Mouse (Mus musculus): Measurements from ENCODE around the gene Tardbp.
A peak's percentile ranks its signal among the peaks of the same experiment; 100 is the strongest.

Tardbp gene

GRCm38 (mm10) chr4:148644926-148645325 lies 18.1 kb upstream of the Tardbp start:
- H3K4me3 ChIP-seq (replicated peaks; ENCODE audit: low read length): no peak overlapping the region
- H3K27me3 ChIP-seq (ENCODE audit: insufficient read depth, low read length): no peaks in the 10 kb centered on the region
- H3K36me3 ChIP-seq (ENCODE audit: insufficient read depth, low read length): no peaks in the 10 kb centered on the region
- H3K4me1 ChIP-seq (replicated peaks; ENCODE audit: low read depth, low read length): peaks cover 21% of the 10 kb centered on the region
- H3K9me3 ChIP-seq (ENCODE audit: low read length): no peaks in the 10 kb centered on the region
- TF ChIP-seq POU5F1 (IDR thresholded peaks at IDR 0.05; ENCODE audit: borderline replicate concordance, low read length) (no peak), NANOG (IDR thresholded peaks at IDR 0.05; ENCODE audit: borderline replicate concordance, low read length) (no peak), CTCF (conservative IDR thresholded peaks at IDR 0.05; ENCODE audit: low read length) (no peak)

GRCm38 (mm10) chr4:148644157-148644511 lies 17.3 kb upstream of the Tardbp start:
- Histone ChIP-seq H3K36me3 (ENCODE audit: insufficient read depth, low read length) (no peaks in the 10 kb centered on the region), H3K9me3 (ENCODE audit: low read length) (no peaks in the 10 kb centered on the region), H3K4me1 (replicated peaks; ENCODE audit: low read depth, low read length) (peaks cover 23% of the 10 kb centered on the region), H3K27me3 (ENCODE audit: insufficient read depth, low read length) (no peaks in the 10 kb centered on the region), H3K4me3 (replicated peaks; ENCODE audit: low read length) (peak overlapping the region; percentile 61)
- no peak for TF ChIP-seq NANOG (IDR thresholded peaks at IDR 0.05; ENCODE audit: borderline replicate concordance, low read length)
- peak; percentile 97 for TF ChIP-seq CTCF (conservative IDR thresholded peaks at IDR 0.05; ENCODE audit: low read length)

- Histone ChIP-seq H3K4me1 (replicated peaks; ENCODE audit: low read depth, low read length) (peaks cover 23% of the 10 kb centered on the region), H3K27me3 (ENCODE audit: insufficient read depth, low read length) (no peaks in the 10 kb centered on the region), H3K9me3 (ENCODE audit: low read length) (no peaks in the 10 kb centered on the region), H3K36me3 (ENCODE audit: insufficient read depth, low read length) (no peaks in the 10 kb centered on the region), H3K4me3 (replicated peaks; ENCODE audit: low read length) (peak within 1 kb of the TSS; percentile 61)
- TF ChIP-seq CTCF (conservative IDR thresholded peaks at IDR 0.05; ENCODE audit: low read length): no peak
- no peak for TF ChIP-seq POU5F1 (IDR thresholded peaks at IDR 0.05; ENCODE audit: borderline replicate concordance, low read length)
- TF ChIP-seq NANOG (IDR thresholded peaks at IDR 0.05; ENCODE audit: borderline replicate concordance, low read length): no peak
Observed at GRCm38 (mm10) chr4:148643291-148644156, 16.7 kb upstream of the Tardbp start, which contains the start of gene Gm572. TSS of gene Gm572 (plus strand) at chr4:148643317.

GRCm38 (mm10) chr4:148641121-148641520 lies 14.3 kb upstream of the Tardbp start:
- Histone ChIP-seq H3K9me3 (ENCODE audit: low read length) (no peaks in the 10 kb centered on the region), H3K36me3 (ENCODE audit: insufficient read depth, low read length) (no peaks in the 10 kb centered on the region), H3K4me1 (replicated peaks; ENCODE audit: low read depth, low read length) (peaks cover 21% of the 10 kb centered on the region), H3K4me3 (replicated peaks; ENCODE audit: low read length) (no peak overlapping the region), H3K27me3 (ENCODE audit: insufficient read depth, low read length) (no peaks in the 10 kb centered on the region)
- no peak for TF ChIP-seq NANOG (IDR thresholded peaks at IDR 0.05; ENCODE audit: borderline replicate concordance, low read length)
- TF ChIP-seq POU5F1 (IDR thresholded peaks at IDR 0.05; ENCODE audit: borderline replicate concordance, low read length): no peak
- no peak for TF ChIP-seq CTCF (conservative IDR thresholded peaks at IDR 0.05; ENCODE audit: low read length)

- H3K36me3 ChIP-seq (ENCODE audit: insufficient read depth, low read length): no peaks in the 10 kb centered on the region
- TF ChIP-seq NANOG (IDR thresholded peaks at IDR 0.05; ENCODE audit: borderline replicate concordance, low read length): no peak
- no peak for TF ChIP-seq POU5F1 (IDR thresholded peaks at IDR 0.05; ENCODE audit: borderline replicate concordance, low read length)
- TF ChIP-seq CTCF (conservative IDR thresholded peaks at IDR 0.05; ENCODE audit: low read length): no peak
- no peaks in the 10 kb centered on the region for H3K9me3 ChIP-seq (ENCODE audit: low read length)
- H3K4me1 ChIP-seq (replicated peaks; ENCODE audit: low read depth, low read length): peaks cover 21% of the 10 kb centered on the region
- no peak overlapping the region for H3K4me3 ChIP-seq (replicated peaks; ENCODE audit: low read length)
- no peaks in the 10 kb centered on the region for H3K27me3 ChIP-seq (ENCODE audit: insufficient read depth, low read length)
Observed at GRCm38 (mm10) chr4:148639455-148639854, 12.6 kb upstream of the Tardbp start.

- no peaks in the 10 kb centered on the region for H3K27me3 ChIP-seq (ENCODE audit: insufficient read depth, low read length)
- H3K4me3 ChIP-seq (replicated peaks; ENCODE audit: low read length): peak overlapping the region; percentile 57
- peaks cover 15% of the 10 kb centered on the region for H3K4me1 ChIP-seq (replicated peaks; ENCODE audit: low read depth, low read length)
- TF ChIP-seq CTCF (conservative IDR thresholded peaks at IDR 0.05; ENCODE audit: low read length) (no peak), NANOG (IDR thresholded peaks at IDR 0.05; ENCODE audit: borderline replicate concordance, low read length) (no peak), POU5F1 (IDR thresholded peaks at IDR 0.05; ENCODE audit: borderline replicate concordance, low read length) (no peak)
- no peaks in the 10 kb centered on the region for H3K9me3 ChIP-seq (ENCODE audit: low read length)
- H3K36me3 ChIP-seq (ENCODE audit: insufficient read depth, low read length): no peaks in the 10 kb centered on the region
Observed at GRCm38 (mm10) chr4:148638302-148638701, 11.5 kb upstream of the Tardbp start.

GRCm38 (mm10) chr4:148635309-148635708 lies 8.5 kb upstream of the Tardbp start:
- no peak for TF ChIP-seq POU5F1 (IDR thresholded peaks at IDR 0.05; ENCODE audit: borderline replicate concordance, low read length)
- no peak for TF ChIP-seq CTCF (conservative IDR thresholded peaks at IDR 0.05; ENCODE audit: low read length)
- TF ChIP-seq NANOG (IDR thresholded peaks at IDR 0.05; ENCODE audit: borderline replicate concordance, low read length): no peak

GRCm38 (mm10) chr4:148633395-148634061 lies 6.7 kb upstream of the Tardbp start:
- H3K4me1 ChIP-seq (replicated peaks; ENCODE audit: low read depth, low read length): peaks cover 40% of the 10 kb centered on the region
- no peak for TF ChIP-seq NANOG (IDR thresholded peaks at IDR 0.05; ENCODE audit: borderline replicate concordance, low read length)
- no peak for TF ChIP-seq CTCF (conservative IDR thresholded peaks at IDR 0.05; ENCODE audit: low read length)
- TF ChIP-seq POU5F1 (IDR thresholded peaks at IDR 0.05; ENCODE audit: borderline replicate concordance, low read length): no peak
- H3K36me3 ChIP-seq (ENCODE audit: insufficient read depth, low read length): no peaks in the 10 kb centered on the region
- H3K4me3 ChIP-seq (replicated peaks; ENCODE audit: low read length): no peak overlapping the region
- no peaks in the 10 kb centered on the region for H3K9me3 ChIP-seq (ENCODE audit: low read length)
- H3K27me3 ChIP-seq (ENCODE audit: insufficient read depth, low read length): no peaks in the 10 kb centered on the region

More at GRCm38 (mm10) chr4:148635309-148635708, 8.5 kb upstream of the Tardbp start:
- Histone ChIP-seq H3K4me1 (replicated peaks; ENCODE audit: low read depth, low read length) (peaks cover 30% of the 10 kb centered on the region), H3K4me3 (replicated peaks; ENCODE audit: low read length) (no peak overlapping the region), H3K27me3 (ENCODE audit: insufficient read depth, low read length) (no peaks in the 10 kb centered on the region), H3K9me3 (ENCODE audit: low read length) (no peaks in the 10 kb centered on the region), H3K36me3 (ENCODE audit: insufficient read depth, low read length) (no peaks in the 10 kb centered on the region)

Measured in E14TG2a.4 (cell line).